Mouse (Mus musculus) cortical plate, adult 2 months (tissue): ENCODE results near the gene Tmem245.

Experiments used
- CTCF ChIP-seq: fragments of 200-500 bp; IDR thresholded peaks from 2 replicates; pipeline ENCODE4 v1.5.1; 2011; ENCODE audit warnings: mild to moderate bottlenecking, control low read depth, low read length; ENCODE audit not compliant: insufficient read depth; ENCODE audit errors: extremely low read depth
- POLR2A ChIP-seq: fragments of 200-500 bp; IDR thresholded peaks from 2 replicates; pipeline ENCODE4 v1.6.1; 2011; ENCODE audit warnings: mild to moderate bottlenecking, low read length, control low read depth; ENCODE audit not compliant: insufficient read depth; ENCODE audit errors: extremely low read depth

DNA sequence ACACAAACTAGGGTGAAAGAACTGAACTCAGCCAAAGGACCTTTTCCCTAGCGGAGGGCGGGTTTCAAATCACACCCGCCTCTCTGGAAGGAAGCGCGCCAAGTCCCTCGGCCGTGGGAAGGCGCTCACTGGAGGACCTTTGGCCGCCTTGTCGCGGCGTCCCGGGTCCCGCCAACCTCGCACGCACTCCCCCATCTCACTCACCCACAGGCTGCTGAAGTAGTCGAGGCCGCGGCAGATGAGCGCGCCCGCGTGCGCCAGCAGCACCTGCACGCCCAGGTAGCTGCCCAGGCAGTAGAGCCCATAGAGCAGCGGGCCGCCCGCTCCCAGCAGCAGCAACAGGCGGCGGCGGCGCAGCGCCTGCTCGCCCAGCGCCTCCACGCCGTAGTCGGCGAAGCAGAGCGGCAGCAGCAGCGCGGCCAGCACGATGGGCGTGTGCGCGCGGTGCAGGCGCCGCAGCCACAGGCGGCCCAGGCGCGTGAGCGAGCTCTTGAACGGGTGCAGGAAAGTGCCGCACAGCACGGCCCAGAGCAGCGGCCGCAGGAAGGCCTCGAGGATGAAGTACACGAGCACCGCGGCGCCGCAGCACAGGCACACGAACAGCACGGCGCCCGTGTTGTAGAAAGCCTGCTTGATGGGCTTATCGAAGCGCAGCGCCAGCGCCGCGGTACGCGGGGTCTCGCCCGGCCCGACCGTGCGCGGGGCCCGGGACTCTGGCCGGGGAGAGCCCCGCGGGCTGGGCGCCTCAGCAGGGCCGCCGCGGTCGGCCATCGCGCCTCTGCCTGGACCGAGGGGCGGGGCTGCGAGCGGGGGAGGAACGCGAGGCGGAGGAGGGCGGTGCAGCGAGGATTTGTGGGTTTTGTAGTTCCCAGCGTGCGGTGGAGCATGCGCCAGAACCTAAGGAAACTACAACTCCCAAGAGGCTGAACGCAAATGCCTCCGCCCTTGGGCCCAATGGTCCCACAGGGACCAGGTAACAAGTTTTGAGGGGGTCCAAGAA is at the start of gene Tmem245:
- TF ChIP-seq CTCF = no peak
- peak; percentile 31; the same call in 1 of the 2 replicates for TF ChIP-seq POLR2A
